Comparison of ENCODE assay signal across 8 mouse cellular contexts in the genomic region with DNA sequence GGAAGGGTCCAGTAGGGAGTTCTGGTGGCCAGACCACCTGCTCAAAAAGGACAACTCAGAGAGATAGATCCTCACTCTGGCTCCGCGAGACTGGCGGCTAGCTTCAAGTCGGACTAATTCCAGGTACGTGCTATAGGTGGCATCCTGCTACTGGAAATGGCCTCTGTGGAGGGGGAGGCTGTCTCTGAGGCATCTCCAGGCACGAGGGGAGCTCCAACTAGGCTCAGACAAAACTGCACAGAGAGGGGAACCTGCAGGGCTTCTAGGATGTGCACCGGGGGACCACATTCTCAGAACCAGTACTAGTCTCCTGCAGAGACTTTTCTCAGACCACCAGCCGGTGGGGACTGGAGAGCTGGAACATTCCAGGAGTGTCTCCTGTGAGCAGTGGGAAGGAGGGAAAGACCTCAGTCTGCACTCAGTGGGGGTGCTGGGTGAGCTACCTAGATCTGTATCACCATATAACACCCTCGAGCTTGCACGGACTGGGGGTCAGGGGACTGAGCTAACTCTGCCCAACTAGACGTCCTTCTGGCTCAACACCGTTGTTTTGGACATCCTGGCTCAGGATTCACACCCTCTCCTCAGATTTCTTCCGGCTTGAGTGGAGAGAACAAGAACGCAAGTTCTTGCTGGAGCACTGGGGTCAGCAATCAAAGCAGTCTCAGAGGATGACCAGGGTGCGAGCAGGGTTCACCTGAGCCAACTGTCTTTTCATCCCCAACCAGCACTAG. TPM values are rescaled to one million over a fixed set of nuclear protein-coding genes. Genes with fewer than 3 reads are reported as not detected.
A peak's percentile ranks its signal among the peaks of the same experiment; 100 is the strongest.
DNase-seq lines count a peak whose midpoint lies in the region; ATAC-seq and TF ChIP-seq lines count a peak whose summit lies in the region.

No protein-coding gene starts in this region.

- H3K27ac ChIP-seq in heart, adult 2 months = no peak overlapping the region
- peak overlapping the region; percentile 96 for H3K27ac ChIP-seq in neural tube, embryonic 13.5 days (replicated peaks)

- H3K4me3 ChIP-seq in heart, adult 2 months = no peak overlapping the region
- H3K4me3 ChIP-seq in neural tube, embryonic 13.5 days = peak overlapping the region; percentile 33

- H3K79me2 ChIP-seq in heart, adult 2 months (replicated peaks; ENCODE audit: control insufficient read depth, insufficient read depth, low read length) = no peaks in the 10 kb centered on the region

- DNase-seq in right cerebral cortex, adult 2 months (ENCODE audit: low spot score in 2 of 2) = peak; percentile 43 to 56
- no peak for DNase-seq in right cerebral cortex, postnatal 14 days
- peak; percentile 85 for DNase-seq in brain, adult 2 months (ENCODE audit: low read depth, low spot score)
- DNase-seq in heart, adult 2 months = peak in 1 of 2 experiments; percentile 43
- peak; percentile 51 to 63 for DNase-seq in kidney, postnatal 36 days
- no peak for DNase-seq in ovary, postnatal 36 days (ENCODE audit: low spot score)
- DNase-seq in gastrocnemius, postnatal 25 days = no peak

- no peak for TF ChIP-seq POLR2A in heart, adult 2 months (IDR thresholded peaks at IDR 0.05; ENCODE audit: insufficient read depth, low read depth, low read length)

- no peak overlapping the region for H3K9ac ChIP-seq in heart, adult 2 months (ENCODE audit: low read depth, low read length)
- peak overlapping the region; percentile 74; the same call in 1 of the 2 replicates for H3K9ac ChIP-seq in neural tube, embryonic 13.5 days

- TF ChIP-seq EP300 in heart, adult 2 months (IDR thresholded peaks at IDR 0.05; ENCODE audit: insufficient read depth, low read depth, low read length) = peak; percentile 77; the same call in 1 of the 2 replicates

- peaks cover 30% of the 10 kb centered on the region for H3K27me3 ChIP-seq in heart, adult 2 months (ENCODE audit: control insufficient read depth, insufficient read depth, low read length)
- H3K27me3 ChIP-seq in neural tube, embryonic 13.5 days = peaks cover 74% of the 10 kb centered on the region

- TF ChIP-seq CTCF in heart, adult 2 months (IDR thresholded peaks at IDR 0.05) = peak; percentile 73

- H3K4me2 ChIP-seq in neural tube, embryonic 13.5 days = peak overlapping the region; percentile 93

- H3K9me3 ChIP-seq in neural tube, embryonic 13.5 days = no peaks in the 10 kb centered on the region

- no peaks in the 10 kb centered on the region for H3K36me3 ChIP-seq in heart, adult 2 months (ENCODE audit: control insufficient read depth, insufficient read depth, low read length)
- no peaks in the 10 kb centered on the region for H3K36me3 ChIP-seq in neural tube, embryonic 13.5 days

- ATAC-seq in neural tube, embryonic 13.5 days (ENCODE audit: low read depth) = no peak

- no peaks in the 10 kb centered on the region; the same call in 1 of the 2 replicates for H3K4me1 ChIP-seq in heart, adult 2 months (ENCODE audit: control insufficient read depth, insufficient read depth, low read length)
- peaks cover 68% of the 10 kb centered on the region for H3K4me1 ChIP-seq in neural tube, embryonic 13.5 days (replicated peaks)

- WGBS in heart, adult 2 months = 7% methylated on average over 15 of the region's 15 CpGs
- 2% methylated on average over 15 of the region's 15 CpGs for WGBS in neural tube, embryonic 13.5 days

- intact Hi-C loops in heart, adult 2 months (cut with DNase I) = loop anchor here (1.0 kb wide), 1 partner anchor 138 kb away; no protein-coding TSS in a partner anchor

RNA-seq across cellular contexts. Expression of gene Cbx8, which starts 11.3 kb away (rescaled TPM):
- total RNA-seq in heart, adult 2 months (2021) = 1 to 10 TPM; 4.0 to 5.3 TPM
- 2.0 and 2.7 TPM in 2 replicates for polyA plus RNA-seq in heart, adult 2 months (2012; rRNA removed)
- 7.0 and 8.5 TPM in 2 replicates for polyA plus RNA-seq in neural tube, embryonic 13.5 days (2015; fragmentation: Nextera tagmentation; extraction: Ambion mirVana)
- 1 to 10 TPM; 1.4 to 1.8 TPM for total RNA-seq in gastrocnemius, postnatal 25 days (2021)

RNA-seq across cellular contexts. Expression of gene Cbx2, which starts 29.3 kb away (rescaled TPM):
- 1 to 10 TPM; 1.7 to 2.3 TPM for total RNA-seq in heart, adult 2 months (2021)
- polyA plus RNA-seq in heart, adult 2 months (2012; rRNA removed) = 2.3 and 3.0 TPM in 2 replicates
- 17.4 and 21.4 TPM in 2 replicates for polyA plus RNA-seq in neural tube, embryonic 13.5 days (2015; fragmentation: Nextera tagmentation; extraction: Ambion mirVana)
- 1 to 10 TPM in 1 of 2 experiments, under 1 TPM in 1; 0.69 to 1.4 TPM for total RNA-seq in gastrocnemius, postnatal 25 days (2021)

RNA-seq across cellular contexts. Expression of gene Cbx4, which starts 33.9 kb away (rescaled TPM):
- 10 to 100 TPM in 1 of 2 experiments, 1 to 10 TPM in 1; 8.1 to 12.3 TPM for total RNA-seq in heart, adult 2 months (2021)
- polyA plus RNA-seq in heart, adult 2 months (2012; rRNA removed) = 4.7 and 5.4 TPM in 2 replicates
- 14.8 and 16.5 TPM in 2 replicates for polyA plus RNA-seq in neural tube, embryonic 13.5 days (2015; fragmentation: Nextera tagmentation; extraction: Ambion mirVana)
- total RNA-seq in gastrocnemius, postnatal 25 days (2021) = 1 to 10 TPM; 2.4 to 3.5 TPM

Comparison
In these comparisons a context has a peak if more than half of its experiments do, and no peak if none do; other contexts are left out.
1. DNase-seq: peak in right cerebral cortex, adult 2 months (2 of 2), brain, adult 2 months (single experiment) and kidney, postnatal 36 days (2 of 2); none in right cerebral cortex, postnatal 14 days (single experiment), ovary, postnatal 36 days (single experiment) and gastrocnemius, postnatal 25 days (single experiment).